Mouse (Mus musculus) heart, embryonic 16.5 days (tissue): ENCODE data around the gene Dctd. TPM values are rescaled to one million over a fixed set of nuclear protein-coding genes. Genes with fewer than 3 reads are reported as not detected.
A peak's percentile ranks its signal among the peaks of the same experiment; 100 is the strongest.

ENCODE experiments used
- ATAC-seq: fragments of 200-750 bp; cut with Nextera tagmentation; replicated peaks from 2 replicates; pipeline ENCODE4 v1.8.0; 2017; ENCODE audit warnings: moderate number of reproducible peaks; ENCODE audit not compliant: insufficient read depth, low FRiP score; ENCODE audit errors: extremely low read depth
- H3K27ac ChIP-seq: fragments of 300-500 bp; sonication (generic); 2 replicates; pipeline ENCODE4 v1.5.1; 2014; ENCODE audit warnings: mild to moderate bottlenecking, low read length, control low read depth, moderate library complexity
- H3K27me3 ChIP-seq: fragments of 300-500 bp; sonication (generic); 2 replicates; pipeline ENCODE4 v1.6.1; 2014; ENCODE audit warnings: low read length, mixed read lengths; ENCODE audit not compliant: control insufficient read depth, insufficient read depth
- H3K36me3 ChIP-seq: fragments of 300-500 bp; sonication (generic); 2 replicates; pipeline ENCODE4 v1.6.1; 2014; ENCODE audit not compliant: control insufficient read depth, insufficient read depth
- H3K4me1 ChIP-seq: fragments of 300-500 bp; sonication (generic); 2 replicates; pipeline ENCODE4 v1.6.1; 2014; ENCODE audit warnings: low read length, mixed read lengths; ENCODE audit not compliant: control insufficient read depth, insufficient read depth
- H3K4me2 ChIP-seq: fragments of 300-500 bp; sonication (generic); 2 replicates; pipeline ENCODE4 v1.6.1; 2014; ENCODE audit warnings: low read depth, mild to moderate bottlenecking, control low read depth, low read length
- H3K4me3 ChIP-seq: fragments of 300-500 bp; sonication (generic); 2 replicates; pipeline ENCODE4 v1.5.1; 2014; ENCODE audit warnings: mild to moderate bottlenecking, control low read depth, low read length
- H3K9ac ChIP-seq: fragments of 300-500 bp; sonication (generic); 2 replicates; pipeline ENCODE4 v1.6.1; 2014; ENCODE audit warnings: low read length, control low read depth
- H3K9me3 ChIP-seq: fragments of 300-500 bp; sonication (generic); replicated peaks from 2 replicates; pipeline ENCODE4 v1.6.1; 2016; ENCODE audit warnings: low read length; ENCODE audit not compliant: control insufficient read depth
- WGBS: fragments of 180-500 bp; shearing (Covaris S2); extraction: QIAGEN DNeasy Blood & Tissue Kit; methylation state at CpG from one replicate; pipeline ENCODE4 v1.1.7; 2014; 5-methylcytosine and 5-hydroxymethylcytosine counted together
- polyA plus RNA-seq: library from polyadenylated mRNA; unstranded; fragments of >200 nt; fragmentation: Nextera tagmentation; extraction: Ambion mirVana; gene quantifications from 2 replicates; pipeline ENCODE4 v1.2.1, GENCODE M21; 2015

Gene Dctd
- polyA plus RNA-seq, 1 experiment from 2014 or later: 25.0 TPM

DNA sequence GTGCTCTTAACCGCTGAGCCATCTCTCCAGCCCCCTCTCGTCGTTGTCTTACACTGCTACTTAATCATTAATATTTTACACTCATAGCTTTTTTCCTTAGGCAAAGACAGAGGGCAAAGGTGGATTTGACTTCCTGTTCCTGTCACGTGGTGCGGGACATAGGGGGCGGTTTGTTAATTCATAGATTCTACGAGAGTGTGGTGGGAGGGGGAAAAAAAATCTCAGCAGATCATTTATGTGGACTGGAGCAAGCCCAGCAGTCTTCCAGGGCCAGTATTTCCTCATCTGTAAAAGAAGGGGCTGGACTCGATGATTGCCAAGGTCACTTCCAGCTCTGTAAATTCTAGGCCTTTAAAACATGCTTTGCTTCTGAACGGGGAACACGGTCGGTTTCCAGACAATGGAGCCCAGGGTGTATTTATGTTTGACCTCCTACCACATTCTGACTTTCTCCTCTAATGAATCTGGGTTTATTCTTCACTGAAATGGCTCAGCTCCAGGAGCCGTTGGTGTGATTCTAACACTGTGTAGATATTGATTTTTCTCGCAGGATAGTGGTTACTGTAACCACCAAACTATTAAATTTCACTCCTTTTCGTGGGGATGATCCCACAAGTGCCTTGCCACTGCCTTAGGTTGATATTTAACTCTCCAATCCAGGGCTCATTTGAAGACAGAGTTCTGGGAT is 1.4 kb downstream of the Dctd start:
- Histone ChIP-seq H3K4me3 (no peak overlapping the region), H3K4me1 (peaks cover 5% of the 10 kb centered on the region; the same call in 1 of the 2 replicates), H3K4me2 (no peak overlapping the region), H3K27ac (no peak overlapping the region), H3K36me3 (no peaks in the 10 kb centered on the region), H3K27me3 (no peaks in the 10 kb centered on the region), H3K9me3 (0 out of 2 replicates have a peak, but pooled peaks cover 8% of the 10 kb centered on the region), H3K9ac (no peak overlapping the region)
- no peak for ATAC-seq
- 72% methylated on average over 14 of the region's 14 CpGs for WGBS

DNA sequence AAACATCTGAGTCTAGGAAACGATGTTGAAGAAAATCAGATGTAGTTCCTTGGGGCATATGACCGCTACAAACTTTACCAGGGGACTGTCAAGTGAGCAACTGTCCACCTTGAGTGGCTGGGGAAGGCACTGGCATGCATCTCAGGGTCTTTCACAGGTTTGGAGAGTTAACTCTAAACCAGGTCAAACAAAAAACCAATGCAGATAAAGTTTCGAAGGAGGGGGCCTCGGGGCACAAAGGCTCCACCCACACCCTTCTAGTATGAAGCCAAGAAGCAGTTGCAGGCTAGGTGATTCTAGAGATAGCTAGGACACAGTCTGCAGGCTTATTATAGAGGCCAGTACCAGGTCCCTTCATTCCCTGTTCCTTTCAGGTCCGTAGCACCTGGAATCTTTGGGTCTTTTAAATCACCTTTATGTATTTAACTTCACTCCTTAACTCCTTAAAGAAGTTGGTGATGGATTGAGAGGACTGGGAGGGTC is 10.5 kb downstream of the Dctd start:
- peak overlapping the region; percentile 91 for H3K4me2 ChIP-seq
- H3K4me3 ChIP-seq: peak overlapping the region; percentile 73
- H3K27ac ChIP-seq: no peak overlapping the region; the same call in 1 of the 2 replicates
- ATAC-seq: peak; percentile 35; the same call in 1 of the 2 replicates
- no peaks in the 10 kb centered on the region for H3K27me3 ChIP-seq
- peaks cover 8% of the 10 kb centered on the region; the same call in 1 of the 2 replicates for H3K4me1 ChIP-seq
- peak overlapping the region; percentile 81 for H3K9ac ChIP-seq
- H3K9me3 ChIP-seq: 0 out of 2 replicates have a peak, but pooled peaks cover 3% of the 10 kb centered on the region
- peaks cover 4% of the 10 kb centered on the region; the same call in 1 of the 2 replicates for H3K36me3 ChIP-seq
- 33% methylated on average over 5 of the region's 5 CpGs for WGBS

DNA sequence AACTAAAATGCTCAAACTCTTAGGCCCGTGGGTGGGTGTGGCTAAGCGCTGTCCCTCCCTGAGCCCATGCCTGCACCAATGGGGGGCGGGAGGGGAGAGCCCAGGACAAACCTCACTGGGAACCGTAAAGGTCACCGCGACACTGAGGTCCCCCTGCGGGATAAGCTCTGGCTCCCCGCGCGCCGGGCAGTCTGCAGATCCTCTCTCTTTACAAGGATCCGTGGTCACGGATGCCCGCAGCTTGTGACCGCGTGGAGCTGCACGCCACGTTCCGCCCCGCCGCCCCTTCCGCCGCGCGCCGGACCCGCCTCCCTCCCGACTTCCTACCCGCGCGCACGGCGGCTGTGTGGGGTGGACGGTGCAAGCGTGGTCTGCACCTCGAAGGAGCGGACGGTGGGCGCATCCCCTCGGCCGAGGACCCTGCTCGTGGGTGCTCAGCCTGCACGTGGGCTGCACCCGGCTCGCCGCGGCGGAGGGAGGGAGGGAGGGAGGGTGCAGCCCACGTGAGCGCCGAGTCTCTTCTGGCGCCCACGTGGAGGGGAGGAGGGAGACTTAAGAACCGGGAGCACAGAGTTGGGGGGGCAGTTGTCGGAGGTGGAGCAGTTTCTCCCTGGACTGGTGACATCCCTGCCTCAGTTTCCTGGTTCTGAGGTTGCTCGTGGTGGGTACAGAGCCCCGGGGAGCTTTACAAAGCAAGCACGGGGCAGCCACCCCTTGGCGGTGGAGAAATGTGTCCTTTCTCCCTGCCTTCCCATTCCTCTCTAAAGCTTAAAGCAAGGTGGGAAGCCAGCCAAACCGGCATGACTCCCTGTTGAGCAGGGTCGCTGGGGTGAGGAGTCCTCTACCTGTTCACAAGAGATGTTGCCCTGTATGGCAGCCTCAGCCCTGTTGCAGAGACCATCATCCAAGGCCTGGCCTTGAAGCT is 11.2 kb downstream of the Dctd start:
- peak overlapping the region; percentile 65 for H3K27ac ChIP-seq

DNA sequence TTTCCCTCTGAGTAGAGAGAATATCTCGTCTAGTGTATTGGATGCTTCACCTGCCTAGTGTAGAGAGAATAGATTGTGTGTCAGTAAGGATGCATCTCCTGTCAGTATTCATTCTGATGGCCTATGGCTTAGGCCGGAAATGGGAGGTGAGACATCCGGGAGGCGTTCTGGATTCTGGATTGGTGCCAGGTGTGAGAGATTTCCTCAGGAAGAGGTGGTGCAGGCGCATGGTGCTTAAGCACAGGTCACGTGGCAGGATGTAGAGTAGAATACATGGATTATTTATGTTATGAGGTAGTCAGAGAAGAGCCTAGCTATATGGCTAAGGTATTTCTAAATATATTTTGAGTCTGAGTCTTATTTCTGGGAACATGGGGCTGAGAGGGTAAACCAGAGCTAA is 15.7 kb downstream of the Dctd start:
- peaks cover 33% of the 10 kb centered on the region for H3K36me3 ChIP-seq
- H3K9ac ChIP-seq: no peak overlapping the region
- H3K27ac ChIP-seq: no peak overlapping the region
- H3K4me3 ChIP-seq: no peak overlapping the region
- peaks cover 14% of the 10 kb centered on the region for H3K9me3 ChIP-seq
- peaks cover 4% of the 10 kb centered on the region; the same call in 1 of the 2 replicates for H3K4me1 ChIP-seq
- WGBS: 60% methylated on average over 6 of the region's 6 CpGs
- no peak for ATAC-seq
- no peak overlapping the region for H3K4me2 ChIP-seq
- no peaks in the 10 kb centered on the region for H3K27me3 ChIP-seq

More for the DNA sequence above, 11.2 kb downstream of the Dctd start:
- Histone ChIP-seq H3K36me3 (peaks cover 4% of the 10 kb centered on the region; the same call in 1 of the 2 replicates), H3K9ac (peak overlapping the region; percentile 81), H3K27me3 (no peaks in the 10 kb centered on the region), H3K4me1 (peaks cover 8% of the 10 kb centered on the region; the same call in 1 of the 2 replicates), H3K9me3 (no peaks in the 10 kb centered on the region), H3K4me3 (peak overlapping the region; percentile 73), H3K4me2 (peak overlapping the region; percentile 91)
- under 1% methylated on average over 58 of the region's 61 CpGs for WGBS
- ATAC-seq: peak; percentile 92

DNA sequence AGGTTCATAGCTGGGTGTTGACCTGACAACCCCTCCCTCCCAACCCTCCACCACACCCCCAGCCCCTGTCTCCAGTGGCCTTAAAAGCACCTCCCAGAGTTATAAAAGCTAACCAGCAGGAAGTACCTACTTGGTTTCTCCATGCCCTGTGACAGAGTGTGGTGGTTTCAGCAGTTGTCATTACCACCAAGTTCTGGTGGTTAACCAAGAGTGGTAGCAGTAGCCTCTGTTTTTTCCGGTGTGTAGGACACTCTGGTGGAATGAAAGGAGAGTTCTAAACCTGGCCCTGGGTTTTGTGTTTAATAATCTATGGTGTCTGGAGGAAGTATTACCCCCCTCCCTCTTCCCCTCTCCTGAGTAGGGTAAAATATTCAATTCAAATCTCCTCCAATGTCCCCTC is 24.1 kb downstream of the Dctd start:
- no peak overlapping the region for H3K4me3 ChIP-seq
- H3K27me3 ChIP-seq: no peaks in the 10 kb centered on the region
- H3K9me3 ChIP-seq: peaks cover 13% of the 10 kb centered on the region
- H3K9ac ChIP-seq: no peak overlapping the region
- 90% methylated on average over 1 of the region's 1 CpGs for WGBS
- no peak overlapping the region for H3K27ac ChIP-seq
- H3K36me3 ChIP-seq: peaks cover 19% of the 10 kb centered on the region
- no peak overlapping the region for H3K4me2 ChIP-seq
- H3K4me1 ChIP-seq: no peaks in the 10 kb centered on the region
- no peak for ATAC-seq

DNA sequence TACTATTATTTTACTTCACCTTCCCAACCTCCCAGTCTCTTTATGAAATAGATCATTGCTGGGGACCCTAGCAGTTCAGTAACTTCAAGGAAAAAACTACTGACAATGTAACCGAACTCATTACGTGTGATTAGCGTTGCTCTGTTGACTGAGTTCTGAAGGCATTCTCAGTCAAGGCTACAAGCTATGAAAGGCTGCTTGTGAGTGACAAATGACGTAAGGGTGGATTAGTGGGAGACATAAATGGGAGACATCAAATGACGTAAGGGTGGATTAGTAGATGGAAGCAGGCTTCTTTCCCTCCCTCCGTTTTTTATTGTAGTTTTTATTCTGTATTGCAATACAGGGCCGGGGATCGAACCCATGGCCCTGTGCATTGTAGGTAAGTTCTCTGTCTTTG is 26.0 kb downstream of the Dctd start:
- H3K9me3 ChIP-seq: no peaks in the 10 kb centered on the region; the same call in 1 of the 2 replicates
- H3K27me3 ChIP-seq: no peaks in the 10 kb centered on the region
- no peak for ATAC-seq
- H3K27ac ChIP-seq: no peak overlapping the region
- 91% methylated on average over 8 of the region's 8 CpGs for WGBS
- no peak overlapping the region for H3K4me3 ChIP-seq
- H3K4me2 ChIP-seq: no peak overlapping the region
- no peak overlapping the region for H3K9ac ChIP-seq
- peaks cover 9% of the 10 kb centered on the region for H3K36me3 ChIP-seq
- H3K4me1 ChIP-seq: no peaks in the 10 kb centered on the region

DNA sequence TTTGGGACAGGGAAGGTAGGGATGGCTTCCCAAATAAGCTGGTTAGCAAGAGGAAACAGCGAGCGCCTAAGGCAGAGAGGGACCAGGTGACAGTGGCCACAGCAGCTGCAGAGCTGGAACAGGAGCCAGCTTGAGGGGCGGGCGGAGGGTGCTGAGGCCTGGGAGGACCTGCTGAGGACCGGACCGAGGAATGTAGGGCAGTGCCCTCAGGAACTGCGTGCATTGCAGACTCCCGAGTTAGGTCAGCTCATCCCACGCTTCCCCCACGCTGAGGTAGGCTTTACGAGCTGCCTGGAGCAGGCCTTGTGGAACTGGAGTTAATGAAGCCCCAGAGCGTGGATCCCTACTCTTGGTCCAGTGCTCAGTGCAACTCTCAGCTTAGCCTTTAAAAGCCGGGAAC is 28.1 kb downstream of the Dctd start:
- Histone ChIP-seq H3K27me3 (no peaks in the 10 kb centered on the region), H3K36me3 (peaks cover 10% of the 10 kb centered on the region), H3K4me2 (no peak overlapping the region), H3K9ac (no peak overlapping the region), H3K4me1 (no peaks in the 10 kb centered on the region), H3K27ac (no peak overlapping the region), H3K4me3 (no peak overlapping the region), H3K9me3 (no peaks in the 10 kb centered on the region)
- no peak for ATAC-seq
- WGBS: 80% methylated on average over 13 of the region's 13 CpGs

DNA sequence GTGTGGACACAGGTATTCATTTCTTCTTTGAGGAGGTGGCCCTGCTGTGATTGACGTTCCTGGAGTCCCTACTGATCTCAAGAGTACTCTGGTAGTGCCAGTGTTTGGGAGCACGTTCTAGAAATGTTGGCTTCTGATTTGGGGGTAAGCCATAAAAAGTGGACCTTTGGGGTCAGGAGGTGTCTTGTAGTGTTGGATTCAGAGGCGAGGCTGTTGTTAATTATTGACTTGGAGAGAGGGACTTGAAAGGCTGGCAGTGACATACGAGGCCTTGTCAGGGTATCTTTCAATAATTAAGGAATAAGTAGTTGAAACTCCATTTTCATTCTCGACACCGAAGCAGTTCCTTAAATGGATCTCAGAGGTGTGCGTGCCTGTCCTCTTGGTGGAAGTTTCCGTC is 31.4 kb downstream of the Dctd start:
- H3K27ac ChIP-seq: no peak overlapping the region
- no peaks in the 10 kb centered on the region for H3K27me3 ChIP-seq
- WGBS: 88% methylated on average over 8 of the region's 8 CpGs
- no peaks in the 10 kb centered on the region for H3K9me3 ChIP-seq
- no peak for ATAC-seq
- no peaks in the 10 kb centered on the region for H3K4me1 ChIP-seq
- H3K4me2 ChIP-seq: no peak overlapping the region
- no peak overlapping the region for H3K4me3 ChIP-seq
- peaks cover 22% of the 10 kb centered on the region for H3K36me3 ChIP-seq
- H3K9ac ChIP-seq: no peak overlapping the region
